Mouse (Mus musculus) activated CD4-positive, CD25-positive, alpha-beta regulatory T cell (primary cell): ENCODE measurements around the gene D8Ertd738e. TPM values are rescaled to one million over a fixed set of nuclear protein-coding genes. Genes with fewer than 3 reads are reported as not detected.

Experiments
- polyA plus RNA-seq, 2 experiments: library from polyadenylated mRNA; unstranded; fragments of 100-300 nt; shearing (Covaris generic); gene quantifications; one replicate each; pipeline ENCODE4 v1.2.1; 2017

The D8Ertd738e gene
- 100 to 1,000 TPM; 287 to 296 TPM for polyA plus RNA-seq

DNA sequence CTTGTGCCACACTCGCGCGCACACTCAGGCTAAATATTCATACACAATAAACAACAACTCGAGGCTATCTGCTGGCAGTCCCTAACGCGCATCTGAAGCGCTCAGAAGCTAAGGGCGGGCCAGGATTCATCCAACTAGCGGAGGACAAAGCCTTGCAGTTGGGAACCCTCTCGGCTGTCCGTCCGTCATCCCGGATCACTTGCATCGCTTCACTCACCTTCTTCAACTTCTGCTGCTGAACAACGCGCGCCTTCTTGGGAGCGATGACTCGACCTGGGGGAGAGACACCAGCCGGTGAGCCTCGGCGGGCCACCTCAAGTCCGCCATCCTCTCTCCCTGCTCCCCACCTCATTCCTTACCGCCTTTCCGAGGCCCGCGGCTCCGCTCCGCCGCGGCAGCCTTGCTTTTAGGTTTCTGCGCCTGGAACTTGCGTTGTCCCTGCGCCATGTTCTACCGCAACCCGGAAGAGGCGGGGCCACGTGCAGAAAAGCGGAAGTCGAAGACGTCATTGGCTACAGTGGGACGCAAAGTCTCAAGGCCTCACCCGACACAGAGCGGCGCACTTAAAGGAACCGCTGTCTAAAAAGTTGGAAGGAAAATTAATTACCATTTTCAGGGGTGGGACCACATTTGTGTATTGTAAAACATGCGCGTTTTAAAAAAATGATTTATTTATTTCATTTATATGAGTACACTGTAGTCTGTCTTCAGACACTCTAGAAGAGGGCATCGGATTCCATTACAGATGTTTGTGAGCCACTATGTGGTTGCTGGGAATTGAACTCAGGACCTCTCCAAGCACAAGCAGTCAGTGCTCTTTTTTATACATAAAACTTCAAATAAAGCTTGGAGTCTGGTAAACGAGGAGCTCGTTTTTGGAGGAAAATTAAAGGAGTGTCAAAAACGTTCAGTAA is at the start of gene D8Ertd738e:
TSS of gene D8Ertd738e (minus strand) at position 463 of the 914 bp plus-strand sequence.

GRCm38 (mm10) chr8:84269950-84270773 is 20.6 kb upstream of the D8Ertd738e start, which contains the start of gene Ccdc130:
Ccdc130 (minus strand) TSS chr8:84270380.

DNA sequence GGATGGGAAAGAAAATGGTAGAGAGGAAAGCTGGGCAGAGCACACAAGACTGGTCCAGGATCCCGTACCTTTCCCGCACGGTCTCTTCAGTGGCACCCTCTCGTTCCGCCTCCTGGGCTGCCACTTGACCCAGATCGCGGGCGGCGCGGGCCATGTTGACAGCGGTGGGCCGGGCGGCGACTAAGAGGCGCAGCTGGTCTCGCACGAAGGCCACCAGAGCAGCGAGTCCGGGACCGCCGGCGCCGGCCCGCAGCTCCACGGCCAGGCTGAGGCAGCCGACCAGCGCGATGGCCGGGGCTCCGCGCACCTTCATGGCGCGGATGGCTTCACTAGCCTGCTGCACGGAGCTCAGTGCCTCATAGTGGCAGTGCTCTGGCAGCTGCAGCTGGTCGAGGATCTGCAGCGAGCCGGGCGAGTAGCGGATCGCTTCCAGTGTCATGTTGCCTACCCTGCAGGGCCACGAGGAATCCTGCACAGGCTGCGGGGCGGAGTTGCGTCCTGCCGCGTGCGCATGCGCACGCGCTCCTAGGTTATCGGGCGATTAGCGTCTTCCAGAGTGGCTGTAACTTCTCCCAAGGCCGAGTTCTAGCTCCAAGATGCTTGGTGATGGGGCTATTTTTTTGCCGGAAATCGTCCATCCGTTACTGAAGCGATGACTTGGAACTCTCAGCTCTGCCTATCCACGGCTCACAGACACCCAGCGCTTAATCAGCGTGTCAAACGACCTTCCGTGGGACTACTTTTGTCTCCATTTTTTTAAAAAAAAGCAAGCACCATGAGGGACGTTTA is 7.5 kb upstream of the D8Ertd738e start, which contains the start of gene Mri1:
TSS of gene Mri1 (minus strand) at position 505 of the 789 bp plus-strand sequence.

GRCm38 (mm10) chr8:84236998-84237473 is 12.5 kb downstream of the D8Ertd738e start, which contains the start of gene Zswim4:
Zswim4 (minus strand) TSS chr8:84237055.

Other genes with a start within 250 kb of the D8Ertd738e start
- gene 1700067K01Rik, start 248.2 kb downstream of the D8Ertd738e start, polyA plus RNA-seq: under 1 TPM; 0.12 to 0.36 TPM
- gene 2210011C24Rik, start 237.5 kb downstream of the D8Ertd738e start, polyA plus RNA-seq: 1 to 10 TPM; 4.0 to 4.1 TPM
- gene Palm3, start 228.2 kb downstream of the D8Ertd738e start, polyA plus RNA-seq: 10 to 100 TPM; 10.1 to 13.4 TPM
- gene Il27ra, start 207.1 kb downstream of the D8Ertd738e start, polyA plus RNA-seq: 100 to 1,000 TPM; 260 to 302 TPM
- gene Rln3, start 204.7 kb downstream of the D8Ertd738e start, polyA plus RNA-seq: 100 to 1,000 TPM; 167 to 253 TPM
- 1 to 10 TPM; 1.8 to 2.1 TPM for gene Gm10643, start 184.6 kb downstream of the D8Ertd738e start, polyA plus RNA-seq
- gene Rfx1, start 182.9 kb downstream of the D8Ertd738e start, polyA plus RNA-seq: 10 to 100 TPM; 14.4 to 40.5 TPM
- 10 to 100 TPM; 32.6 to 41.2 TPM for gene Dcaf15, start 145.0 kb downstream of the D8Ertd738e start, polyA plus RNA-seq
- 10 to 100 TPM; 17.6 to 39.5 TPM for gene Podnl1, start 123.7 kb downstream of the D8Ertd738e start, polyA plus RNA-seq
- 10 to 100 TPM; 28.8 to 41.8 TPM for gene Cc2d1a, start 101.8 kb downstream of the D8Ertd738e start, polyA plus RNA-seq
- 1 to 10 TPM in 1 of 2 experiments, under 1 TPM in 1; 0.31 to 1.4 TPM for gene 4930432K21Rik, start 101.7 kb downstream of the D8Ertd738e start, polyA plus RNA-seq
- 1 to 10 TPM; 1.3 to 4.5 TPM for gene Nanos3, start 64.5 kb downstream of the D8Ertd738e start, polyA plus RNA-seq
- 10 to 100 TPM in 1 of 2 experiments, 1 to 10 TPM in 1; 6.8 to 15.0 TPM for gene Zswim4, start 12.7 kb downstream of the D8Ertd738e start, polyA plus RNA-seq
- gene Mri1, start 7.6 kb upstream of the D8Ertd738e start, polyA plus RNA-seq: 100 to 1,000 TPM; 105 to 132 TPM
- gene Ccdc130, start 20.7 kb upstream of the D8Ertd738e start, polyA plus RNA-seq: 10 to 100 TPM; 33.8 to 36.6 TPM
- gene Cacna1a, start 138.7 kb upstream of the D8Ertd738e start, polyA plus RNA-seq: 10 to 100 TPM in 1 of 2 experiments, 1 to 10 TPM in 1; 8.6 to 13.1 TPM